Mouse (Mus musculus): Measurements from ENCODE around the gene Prl4a1.
"Not testable (repeated sequence)": the region's sequence is repeated elsewhere in the genome, so short reads cannot be mapped to it uniquely, and the experiment has no call there.

Prl4a1 gene

GRCm38 (mm10) chr13:28015912-28016311 is at the start of gene Prl4a1:
Gene Prl4a1 (plus strand): TSS chr13:28016212.
- no peak for DNase-seq (ENCODE audit: low spot score)

GRCm38 (mm10) chr13:27972931-27973330 is 43.1 kb upstream of the Prl4a1 start:
- DNase-seq (ENCODE audit: low spot score) = no peak

GRCm38 (mm10) chr13:27974281-27974680 is 41.7 kb upstream of the Prl4a1 start:
- DNase-seq (ENCODE audit: low spot score) = not testable (repeated sequence)

GRCm38 (mm10) chr13:27977646-27978045 is 38.4 kb upstream of the Prl4a1 start:
- DNase-seq (ENCODE audit: low spot score) = no peak

- not testable (repeated sequence) for DNase-seq (ENCODE audit: low spot score)
These were observed 19.5 kb upstream of the Prl4a1 start for GRCm38 (mm10) chr13:27996557-27996956.

GRCm38 (mm10) chr13:28029330-28029729 is 13.3 kb downstream of the Prl4a1 start:
- DNase-seq (ENCODE audit: low spot score) = no peak

- no peak for DNase-seq (ENCODE audit: low spot score)
These were observed 53.3 kb downstream of the Prl4a1 start for GRCm38 (mm10) chr13:28069315-28069714.
